Mouse (Mus musculus) thymus, adult 2 months (tissue): ENCODE measurements around the gene Panx3.

Experiments used
- CTCF ChIP-seq: fragments of 200-500 bp; IDR thresholded peaks from 2 replicates; pipeline ENCODE4 v1.5.1; 2012; ENCODE audit warnings: mild to moderate bottlenecking, control low read depth, low read length, moderate library complexity, borderline replicate concordance; ENCODE audit not compliant: control insufficient read depth, poor library complexity, insufficient read depth; ENCODE audit errors: extremely low read depth
- POLR2A ChIP-seq: fragments of 200-500 bp; IDR thresholded peaks from 2 replicates; pipeline ENCODE4 v1.6.1; 2012; ENCODE audit warnings: mild to moderate bottlenecking, low read length, control low read depth, moderate library complexity; ENCODE audit not compliant: control insufficient read depth, poor library complexity, insufficient read depth; ENCODE audit errors: extremely low read depth

DNA sequence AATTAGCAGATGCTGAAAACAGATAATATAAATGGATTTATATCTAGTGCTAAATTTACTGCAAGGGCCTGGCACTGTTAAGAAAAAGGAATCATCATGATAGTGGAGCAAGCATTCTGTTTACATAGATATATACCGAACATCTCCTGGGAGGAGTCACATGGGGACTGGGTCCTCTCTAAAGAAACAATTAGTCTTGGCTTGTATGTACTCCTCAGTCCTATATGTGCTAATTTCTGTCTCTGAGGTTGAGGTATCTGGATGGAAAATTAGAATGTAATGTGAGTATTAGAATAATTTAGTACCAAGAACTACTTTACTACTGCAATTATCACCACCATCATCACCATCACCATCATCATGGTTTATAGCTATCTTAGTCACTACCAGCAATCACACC is 47.1 kb upstream of the Panx3 start, which contains the start of gene Olfr160:
- TF ChIP-seq POLR2A (no peak), CTCF (no peak)
